Mouse (Mus musculus): ENCODE measurements around the gene Toporsl.

Toporsl gene

DNA sequence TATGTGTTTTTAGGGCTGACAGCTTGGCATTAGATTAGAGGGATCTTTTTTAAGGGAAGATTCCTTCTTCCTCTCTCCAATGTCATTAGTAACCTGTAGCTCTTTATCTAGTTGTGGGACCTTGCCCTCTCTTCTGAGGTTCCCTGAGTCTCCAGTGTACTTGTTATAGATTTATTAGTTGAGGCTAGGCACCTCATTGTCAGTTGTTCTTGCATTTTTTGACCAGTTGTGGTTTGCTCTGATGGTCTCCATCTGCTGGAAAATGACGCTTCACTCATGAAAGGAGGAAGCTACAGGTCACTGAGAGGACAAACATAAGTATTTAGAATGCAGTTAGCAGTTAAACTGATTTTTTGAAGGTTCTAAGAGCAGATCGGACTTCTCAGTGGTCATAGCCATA lies at the start of gene Toporsl:
Gene Toporsl (plus strand): TSS at position 348 of the 400 bp plus-strand sequence.
- DNase-seq (ENCODE audit: low read depth, low spot score), result no peak
- Histone ChIP-seq H3K27me3 (ENCODE audit: control insufficient read depth, insufficient read depth, low read length, poor library complexity, severe bottlenecking) (no peaks in the 10 kb centered on the region), H3K36me3 (ENCODE audit: control insufficient read depth, insufficient read depth, low read length, poor library complexity, severe bottlenecking) (no peaks in the 10 kb centered on the region)

DNA sequence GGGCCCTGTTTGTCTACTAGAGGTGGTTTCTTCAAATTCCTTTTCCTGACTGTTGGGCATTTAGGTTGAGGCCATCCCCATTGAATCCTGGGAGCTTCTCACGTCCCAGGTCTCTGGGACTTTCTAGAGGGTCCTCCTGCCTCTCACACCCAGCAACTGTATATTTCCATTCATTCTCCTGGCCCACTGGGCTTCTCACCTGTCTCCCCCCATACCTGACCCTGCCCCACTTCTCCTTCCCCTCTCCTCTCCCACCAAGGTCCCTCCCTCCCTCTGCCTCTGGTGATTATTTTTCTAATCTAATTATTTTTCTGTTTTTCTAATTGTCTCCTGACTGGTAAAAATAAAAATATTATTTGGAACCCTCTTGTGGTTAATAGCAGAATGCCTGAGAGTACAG lies 38.4 kb upstream of the Toporsl start:
- Histone ChIP-seq H3K36me3 (ENCODE audit: control insufficient read depth, insufficient read depth, low read length, poor library complexity, severe bottlenecking) (no peaks in the 10 kb centered on the region), H3K27me3 (ENCODE audit: control insufficient read depth, insufficient read depth, low read length, poor library complexity, severe bottlenecking) (no peaks in the 10 kb centered on the region)
- DNase-seq (ENCODE audit: low read depth, low spot score), result no peak

DNA sequence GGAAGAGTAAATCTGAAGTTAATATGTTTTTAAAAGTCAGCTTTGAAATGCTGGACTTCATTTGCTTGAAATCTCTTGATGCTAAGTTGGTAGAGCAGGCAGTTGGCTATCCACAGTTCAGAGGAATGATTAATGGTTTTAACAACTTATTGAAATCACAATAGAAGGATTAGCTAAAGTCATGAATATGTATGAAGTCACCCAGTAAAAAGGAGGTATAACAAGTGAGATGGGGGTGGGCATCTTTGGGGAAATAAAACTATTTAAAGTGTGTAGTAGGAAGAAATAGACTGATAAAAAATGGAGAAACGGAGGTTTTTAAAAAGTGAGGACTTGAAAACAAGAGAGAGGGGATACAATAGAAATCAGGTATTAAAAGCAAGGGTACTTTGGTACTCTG lies 38.0 kb upstream of the Toporsl start:
- DNase-seq (ENCODE audit: low read depth, low spot score), result no peak
- Histone ChIP-seq H3K36me3 (ENCODE audit: control insufficient read depth, insufficient read depth, low read length, poor library complexity, severe bottlenecking) (no peaks in the 10 kb centered on the region), H3K27me3 (ENCODE audit: control insufficient read depth, insufficient read depth, low read length, poor library complexity, severe bottlenecking) (no peaks in the 10 kb centered on the region)

DNA sequence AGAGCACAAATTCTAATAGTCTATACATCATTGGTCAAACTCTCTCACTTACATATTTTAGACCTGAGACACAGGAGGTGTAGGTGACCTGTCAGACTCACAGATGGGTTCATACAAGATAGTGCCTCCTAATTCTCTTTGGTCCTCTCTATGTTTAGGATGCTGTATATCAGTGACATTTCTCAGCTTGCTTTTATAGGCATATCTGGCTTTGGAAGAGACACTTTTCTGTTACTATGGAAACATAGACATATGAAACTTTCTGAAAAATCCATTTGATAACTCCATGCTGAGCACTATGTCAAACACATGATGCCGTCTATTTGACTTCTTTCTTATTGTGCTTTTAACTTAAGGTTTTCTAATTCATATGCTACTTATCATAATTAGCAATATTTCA lies 32.2 kb upstream of the Toporsl start:
- no peak for DNase-seq (ENCODE audit: low read depth, low spot score)
- no peaks in the 10 kb centered on the region for H3K27me3 ChIP-seq (ENCODE audit: control insufficient read depth, insufficient read depth, low read length, poor library complexity, severe bottlenecking)
- H3K36me3 ChIP-seq (ENCODE audit: control insufficient read depth, insufficient read depth, low read length, poor library complexity, severe bottlenecking), result no peaks in the 10 kb centered on the region

DNA sequence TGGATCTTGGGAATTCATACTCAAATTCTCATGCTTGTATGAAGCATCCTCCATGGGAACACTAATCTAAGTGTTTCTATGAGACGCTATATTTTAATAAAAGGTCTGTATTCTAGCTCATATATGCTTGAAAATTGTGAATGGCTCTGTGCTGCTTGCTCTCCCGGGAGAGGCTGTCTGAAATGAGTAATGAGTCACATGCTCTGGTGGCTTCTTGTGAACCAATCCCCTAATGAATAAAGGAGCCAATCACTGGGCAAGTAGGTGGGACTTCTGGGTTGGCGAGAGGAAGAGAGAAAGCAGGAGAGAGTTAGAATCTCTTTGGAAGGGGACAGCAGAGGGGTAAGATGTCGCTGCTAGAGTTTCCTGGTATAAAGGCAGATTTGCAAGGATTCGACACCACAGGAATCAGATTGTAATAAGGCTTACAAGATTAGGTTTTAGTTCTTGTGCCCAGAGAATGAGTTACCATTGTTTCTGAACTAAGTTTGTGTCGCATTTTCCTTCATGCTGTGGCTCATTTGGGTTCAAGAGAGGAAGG lies 9.8 kb upstream of the Toporsl start:
- Histone ChIP-seq H3K36me3 (ENCODE audit: control insufficient read depth, insufficient read depth, low read length, poor library complexity, severe bottlenecking) (no peaks in the 10 kb centered on the region), H3K27me3 (ENCODE audit: control insufficient read depth, insufficient read depth, low read length, poor library complexity, severe bottlenecking) (no peaks in the 10 kb centered on the region)

DNA sequence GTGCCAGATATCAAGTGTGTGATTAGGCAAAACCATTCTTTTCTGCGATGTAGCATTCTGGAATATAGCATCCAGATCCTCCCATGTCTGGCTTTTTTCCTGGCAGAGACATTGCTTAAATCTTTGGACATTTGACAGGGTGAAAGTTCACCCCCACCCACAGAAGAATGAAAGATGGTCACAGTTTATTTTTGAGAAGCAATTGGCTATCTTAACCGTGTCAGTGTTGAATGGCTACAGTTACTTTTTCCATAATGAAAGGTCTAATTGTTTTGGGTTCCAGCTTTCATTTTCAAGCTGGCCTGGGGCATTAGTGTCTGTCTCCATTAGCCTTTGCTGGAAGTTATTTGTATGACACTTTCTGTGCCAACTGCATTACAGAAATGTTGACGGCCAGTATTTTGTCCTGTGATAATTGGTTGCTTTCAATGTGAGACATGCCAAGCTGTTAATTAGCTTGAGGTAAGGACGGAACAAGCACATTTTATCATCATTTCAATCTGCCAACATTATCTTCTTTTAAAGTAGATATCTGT lies 2.2 kb upstream of the Toporsl start:
- Histone ChIP-seq H3K27me3 (ENCODE audit: control insufficient read depth, insufficient read depth, low read length, poor library complexity, severe bottlenecking) (no peaks in the 10 kb centered on the region), H3K36me3 (ENCODE audit: control insufficient read depth, insufficient read depth, low read length, poor library complexity, severe bottlenecking) (no peaks in the 10 kb centered on the region)
- no peak for DNase-seq (ENCODE audit: low read depth, low spot score)

More for the DNA sequence above, 9.8 kb upstream of the Toporsl start:
- no peak for DNase-seq (ENCODE audit: low read depth, low spot score)

DNA sequence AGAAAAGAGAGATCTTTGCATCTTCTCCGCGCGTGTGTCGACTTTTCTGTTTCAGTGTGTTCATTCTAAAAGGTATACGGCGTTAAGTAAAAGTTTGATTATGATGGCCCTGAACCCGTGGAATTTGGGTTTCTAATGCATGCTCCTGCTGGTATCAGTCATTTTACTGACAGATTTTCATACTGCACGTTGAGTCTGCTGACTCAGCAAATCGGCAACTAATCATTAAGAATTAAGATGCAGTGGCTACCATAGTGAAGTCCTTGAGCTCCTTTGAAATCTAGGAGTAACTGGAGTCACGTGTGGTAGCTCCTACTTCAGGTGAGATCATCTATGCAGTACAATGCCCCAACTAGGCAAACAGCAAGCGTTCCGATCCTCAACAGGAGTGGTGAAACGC lies 1.4 kb upstream of the Toporsl start:
- no peak for DNase-seq (ENCODE audit: low read depth, low spot score)
- no peaks in the 10 kb centered on the region for H3K36me3 ChIP-seq (ENCODE audit: control insufficient read depth, insufficient read depth, low read length, poor library complexity, severe bottlenecking)
- H3K27me3 ChIP-seq (ENCODE audit: control insufficient read depth, insufficient read depth, low read length, poor library complexity, severe bottlenecking), result no peaks in the 10 kb centered on the region

DNA sequence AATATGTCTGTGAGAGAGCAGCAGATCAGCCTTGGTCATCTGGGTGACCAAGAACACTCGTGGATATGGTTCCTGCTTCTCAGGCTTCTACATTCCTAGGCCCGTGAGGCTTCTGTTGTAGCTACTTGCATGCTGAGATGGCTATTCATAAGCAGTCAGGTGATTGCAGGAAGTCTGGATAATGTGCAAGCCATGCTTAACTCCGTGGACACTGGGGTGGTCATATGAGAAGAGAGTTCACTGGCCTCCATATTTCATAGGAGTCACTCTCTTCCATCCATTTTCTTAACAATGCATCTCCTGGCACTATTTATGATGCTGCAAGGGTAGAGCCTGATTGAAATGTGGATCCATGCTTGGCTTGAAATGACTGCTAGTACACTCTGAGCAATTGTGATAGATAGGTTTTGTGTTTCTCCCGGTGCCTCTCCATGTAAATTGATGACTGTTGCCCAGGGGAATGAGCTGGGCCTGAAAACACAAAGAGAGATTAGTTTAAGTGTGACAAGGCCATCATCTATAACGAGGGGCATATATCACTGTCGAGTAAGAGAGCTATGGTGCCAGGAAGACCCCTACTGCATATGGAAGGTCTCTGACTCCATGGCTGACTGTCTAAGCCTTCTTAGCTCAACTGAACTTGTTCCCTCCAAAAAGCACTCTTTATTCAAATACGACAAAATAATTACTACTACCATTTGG lies 2.3 kb downstream of the Toporsl start:
- Histone ChIP-seq H3K36me3 (ENCODE audit: control insufficient read depth, insufficient read depth, low read length, poor library complexity, severe bottlenecking) (no peaks in the 10 kb centered on the region), H3K27me3 (ENCODE audit: control insufficient read depth, insufficient read depth, low read length, poor library complexity, severe bottlenecking) (no peaks in the 10 kb centered on the region)
- no peak for DNase-seq (ENCODE audit: low read depth, low spot score)

DNA sequence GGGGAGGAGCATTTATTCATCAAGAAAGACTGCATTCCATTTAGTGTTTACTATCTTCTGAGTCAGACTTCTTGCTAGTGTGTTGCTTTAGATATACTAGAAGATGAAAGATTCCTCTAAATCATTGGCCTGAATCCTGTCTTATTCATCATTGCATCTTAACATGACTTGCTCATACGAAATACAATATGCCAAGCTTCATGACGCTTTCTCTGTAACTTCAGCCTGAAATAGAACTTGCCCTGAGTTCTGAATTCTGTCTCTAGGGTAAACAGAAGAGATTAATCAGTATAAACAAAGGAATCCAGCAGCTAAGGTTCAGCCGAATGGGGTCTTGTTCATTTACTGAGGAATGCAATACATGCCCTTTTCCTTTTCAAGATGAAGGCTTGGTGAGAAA lies 10.8 kb downstream of the Toporsl start:
- Histone ChIP-seq H3K36me3 (ENCODE audit: control insufficient read depth, insufficient read depth, low read length, poor library complexity, severe bottlenecking) (no peaks in the 10 kb centered on the region), H3K27me3 (ENCODE audit: control insufficient read depth, insufficient read depth, low read length, poor library complexity, severe bottlenecking) (no peaks in the 10 kb centered on the region; the same call in 1 of the 2 replicates)
- no peak for DNase-seq (ENCODE audit: low read depth, low spot score)

DNA sequence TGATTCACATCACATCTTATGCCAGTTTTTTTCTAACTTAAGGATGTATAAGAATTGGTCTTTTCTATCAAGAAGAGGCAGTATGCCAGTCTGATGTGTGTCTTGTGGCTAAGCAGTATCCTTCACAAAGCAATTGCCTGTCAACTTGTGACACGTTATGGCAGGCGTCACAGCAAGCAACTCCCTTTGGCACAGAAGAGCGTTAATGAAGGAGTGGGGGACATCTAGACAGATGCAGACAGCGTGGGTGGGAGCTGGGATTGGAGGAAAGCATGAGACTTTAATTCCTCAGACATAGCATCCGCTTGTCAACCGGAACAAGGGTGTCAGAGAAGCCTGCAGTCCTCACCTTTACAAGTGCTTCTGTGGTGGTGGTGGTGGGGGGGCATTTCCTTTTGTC lies 38.9 kb downstream of the Toporsl start:
- Histone ChIP-seq H3K27me3 (ENCODE audit: control insufficient read depth, insufficient read depth, low read length, poor library complexity, severe bottlenecking) (no peaks in the 10 kb centered on the region; the same call in 1 of the 2 replicates), H3K36me3 (ENCODE audit: control insufficient read depth, insufficient read depth, low read length, poor library complexity, severe bottlenecking) (no peaks in the 10 kb centered on the region)
- no peak for DNase-seq (ENCODE audit: low read depth, low spot score)

DNA sequence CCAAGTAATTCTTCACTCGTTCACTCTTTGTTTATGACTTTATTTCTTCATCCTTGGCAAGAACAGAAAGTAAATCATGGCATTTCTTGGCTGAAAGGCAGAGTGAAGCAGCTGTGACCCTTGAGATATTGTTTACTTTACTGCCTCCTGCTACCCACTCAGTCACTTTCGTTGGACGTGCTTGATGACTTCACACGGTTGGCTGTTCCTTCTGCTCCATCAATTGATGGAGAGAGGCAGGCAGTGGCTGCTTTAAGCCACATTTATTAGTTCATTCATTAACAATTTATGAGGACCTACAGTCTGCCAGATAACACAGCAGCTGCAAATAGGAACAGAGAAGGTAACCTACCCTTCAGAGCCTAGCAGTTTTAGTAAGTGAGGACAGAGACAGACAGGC lies 51.7 kb downstream of the Toporsl start:
- no peak for DNase-seq (ENCODE audit: low read depth, low spot score)
- H3K36me3 ChIP-seq (ENCODE audit: control insufficient read depth, insufficient read depth, low read length, poor library complexity, severe bottlenecking), result no peaks in the 10 kb centered on the region

DNA sequence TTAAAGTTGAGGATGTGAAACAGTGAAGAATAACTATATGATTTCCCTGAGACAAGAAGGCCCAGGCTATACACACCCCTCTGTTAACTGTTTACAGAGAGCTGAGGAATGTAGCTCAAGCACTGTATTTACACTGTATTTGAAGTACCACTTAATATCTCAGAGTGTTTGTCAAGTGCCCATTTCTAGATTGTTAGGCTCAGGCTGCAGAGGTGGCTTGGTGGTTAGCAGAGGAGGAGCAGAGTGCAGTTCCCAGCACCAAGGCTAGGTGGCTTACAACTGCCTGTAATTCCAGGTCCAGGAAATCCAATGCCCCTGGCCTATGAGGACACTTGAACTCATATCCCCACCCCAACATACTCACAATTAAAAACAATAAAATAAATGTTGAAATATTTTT lies 63.6 kb downstream of the Toporsl start:
- H3K27me3 ChIP-seq (ENCODE audit: control insufficient read depth, insufficient read depth, low read length, poor library complexity, severe bottlenecking), result no peaks in the 10 kb centered on the region; the same call in 1 of the 2 replicates
- no peaks in the 10 kb centered on the region for H3K36me3 ChIP-seq (ENCODE audit: control insufficient read depth, insufficient read depth, low read length, poor library complexity, severe bottlenecking)
- DNase-seq (ENCODE audit: low read depth, low spot score), result no peak

More for the DNA sequence above, 51.7 kb downstream of the Toporsl start:
- H3K27me3 ChIP-seq (ENCODE audit: control insufficient read depth, insufficient read depth, low read length, poor library complexity, severe bottlenecking), result no peaks in the 10 kb centered on the region

DNA sequence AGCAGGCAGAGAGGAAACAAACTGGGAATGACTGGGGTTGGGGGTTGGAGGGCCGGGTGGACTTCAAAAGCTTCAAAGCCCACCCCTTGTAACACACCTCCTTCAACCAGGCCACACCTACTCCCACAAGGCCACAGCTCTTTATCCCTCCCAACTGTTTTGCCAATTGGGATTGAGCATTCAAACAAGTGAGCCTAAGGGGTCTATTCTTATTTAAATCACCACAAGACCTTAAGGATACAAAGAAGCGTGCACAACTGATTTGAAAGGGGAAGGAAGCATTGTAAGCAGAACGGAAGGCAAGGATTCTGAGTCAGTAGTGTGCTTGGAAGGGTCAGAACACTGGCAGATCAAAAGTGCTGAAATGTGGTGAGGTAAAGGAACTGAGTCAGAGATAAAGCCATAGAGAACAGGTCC lies 64.6 kb downstream of the Toporsl start:
- H3K27me3 ChIP-seq (ENCODE audit: control insufficient read depth, insufficient read depth, low read length, poor library complexity, severe bottlenecking), result no peaks in the 10 kb centered on the region; the same call in 1 of the 2 replicates
- no peak for DNase-seq (ENCODE audit: low read depth, low spot score)

DNA sequence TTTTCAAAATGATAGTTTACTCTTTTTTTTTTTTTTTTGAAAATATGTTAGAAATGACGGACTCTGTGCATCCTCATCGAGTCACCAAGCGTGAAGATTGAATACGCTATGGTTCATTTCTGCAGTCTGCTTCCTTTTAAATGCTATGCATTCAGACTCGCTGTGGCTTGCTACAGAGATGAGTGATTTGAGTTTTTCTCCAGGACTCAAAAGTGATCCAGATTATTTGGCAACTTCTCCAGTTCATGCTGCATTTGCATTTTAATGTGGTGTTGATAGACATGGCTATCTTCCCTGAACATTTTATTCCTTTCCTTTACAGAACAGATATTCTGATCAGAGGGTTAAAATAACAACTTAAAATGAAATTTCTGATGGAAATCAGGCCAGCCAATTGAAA lies 65.2 kb downstream of the Toporsl start:
- H3K36me3 ChIP-seq (ENCODE audit: control insufficient read depth, insufficient read depth, low read length, poor library complexity, severe bottlenecking), result no peaks in the 10 kb centered on the region
- DNase-seq (ENCODE audit: low read depth, low spot score), result no peak
- no peaks in the 10 kb centered on the region; the same call in 1 of the 2 replicates for H3K27me3 ChIP-seq (ENCODE audit: control insufficient read depth, insufficient read depth, low read length, poor library complexity, severe bottlenecking)

More for the DNA sequence above, 64.6 kb downstream of the Toporsl start:
- no peaks in the 10 kb centered on the region for H3K36me3 ChIP-seq (ENCODE audit: control insufficient read depth, insufficient read depth, low read length, poor library complexity, severe bottlenecking)

Measured in splenic B cell, adult 2 months (primary cell).